Mouse (Mus musculus) heart, postnatal 0 days (tissue): ENCODE measurements around the gene Arhgap8. TPM values are rescaled to one million over a fixed set of nuclear protein-coding genes. Genes with fewer than 3 reads are reported as not detected.

Experiments
- ATAC-seq: fragments of 200-750 bp; cut with Nextera tagmentation; 2 replicates; pipeline ENCODE4 v1.8.0; 2017; ENCODE audit warnings: low read depth, moderate number of reproducible peaks, moderate library complexity; ENCODE audit not compliant: insufficient read depth
- DNase-seq: peaks from one replicate; pipeline ENCODE4 v3.0.0-alpha.2; 2016; ENCODE audit warnings: low spot score
- H3K27ac ChIP-seq: fragments of 300-500 bp; sonication (generic); 2 replicates; pipeline ENCODE4 v1.5.1; 2014; ENCODE audit warnings: low read depth, mild to moderate bottlenecking
- H3K27me3 ChIP-seq: fragments of 300-500 bp; sonication (generic); 2 replicates; pipeline ENCODE4 v1.6.1; 2014; ENCODE audit warnings: low read length, mixed read lengths; ENCODE audit not compliant: control insufficient read depth, insufficient read depth
- H3K36me3 ChIP-seq: fragments of 300-500 bp; sonication (generic); replicated peaks from 2 replicates; pipeline ENCODE4 v1.6.1; 2014; ENCODE audit warnings: low read length, mixed read lengths; ENCODE audit not compliant: control insufficient read depth, insufficient read depth
- H3K4me1 ChIP-seq: fragments of 300-500 bp; sonication (generic); 2 replicates; pipeline ENCODE4 v1.6.1; 2014; ENCODE audit warnings: antibody characterized with exemption; ENCODE audit not compliant: control insufficient read depth, insufficient read depth
- H3K4me2 ChIP-seq: fragments of 300-500 bp; sonication (generic); 2 replicates; pipeline ENCODE4 v1.6.1; 2014; ENCODE audit warnings: low read depth, mild to moderate bottlenecking, low read length, moderate library complexity
- H3K4me3 ChIP-seq: fragments of 300-500 bp; sonication (generic); 2 replicates; pipeline ENCODE4 v1.5.1; 2014; ENCODE audit warnings: low read depth, low read length
- H3K9ac ChIP-seq: fragments of 300-500 bp; sonication (generic); replicated peaks from 2 replicates; pipeline ENCODE4 v1.6.1; 2014; ENCODE audit warnings: low read depth, low read length, mixed read lengths
- H3K9me3 ChIP-seq: fragments of 300-500 bp; sonication (generic); replicated peaks from 2 replicates; pipeline ENCODE4 v1.6.1; 2016; ENCODE audit warnings: low read length; ENCODE audit not compliant: control insufficient read depth
- CTCF ChIP-seq: IDR thresholded peaks from 2 replicates; pipeline ENCODE4 v1.5.1; 2016; ENCODE audit warnings: antibody characterized with exemption, control low read depth, low read depth
- EP300 ChIP-seq: IDR thresholded peaks from 2 replicates; pipeline ENCODE4 v1.6.1; 2016; ENCODE audit warnings: antibody characterized with exemption, low read depth
- WGBS: fragments of 180-500 bp; shearing (Covaris S2); extraction: QIAGEN DNeasy Blood & Tissue Kit; methylation state at CpG from one replicate; pipeline ENCODE4 v1.1.7; 2014; 5-methylcytosine and 5-hydroxymethylcytosine counted together
- polyA plus RNA-seq: library from polyadenylated mRNA; unstranded; fragments of >200 nt; fragmentation: Nextera tagmentation; extraction: Ambion mirVana; gene quantifications from 2 replicates; pipeline ENCODE4 v1.2.1, GENCODE M21; 2015
- total RNA-seq: library from RNA; depleted of rRNA; stranded (reverse); fragments of >200 nt; gene quantifications from 2 replicates; pipeline ENCODE4 v1.2.3, GENCODE M21; 2014; ENCODE audit warnings: low replicate concordance; rRNA removed

The Arhgap8 gene
- total and polyA plus RNA-seq, 2 experiments from 2014 or later, result 1.3 TPM; not detected in 1

DNA sequence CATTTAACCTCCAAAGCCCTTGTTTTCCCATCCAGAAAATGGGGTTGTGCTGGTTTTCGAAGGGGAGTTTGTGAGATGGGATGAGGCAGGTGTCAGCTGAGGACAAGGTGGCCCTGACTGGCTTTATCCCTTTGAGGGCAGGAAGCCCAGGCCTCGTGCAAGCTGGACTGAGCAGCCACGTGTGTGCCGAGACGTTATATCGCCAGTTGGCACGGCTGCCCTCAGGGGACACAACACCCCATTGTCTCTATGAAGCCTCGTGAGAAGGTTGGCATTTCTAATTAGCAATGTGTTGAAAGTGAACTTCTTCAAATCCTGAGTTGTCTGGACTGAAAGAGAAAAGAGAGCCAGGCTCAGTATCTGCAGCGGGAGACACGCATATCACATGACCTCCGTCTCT lies 98.4 kb downstream of the Arhgap8 start:
- no peak for ATAC-seq
- 74% methylated on average over 11 of the region's 11 CpGs for WGBS
- Histone ChIP-seq H3K9me3 (no peaks in the 10 kb centered on the region), H3K4me2 (no peak overlapping the region), H3K9ac (no peak overlapping the region), H3K36me3 (no peaks in the 10 kb centered on the region), H3K27ac (no peak overlapping the region), H3K27me3 (no peaks in the 10 kb centered on the region), H3K4me1 (no peaks in the 10 kb centered on the region), H3K4me3 (no peak overlapping the region)
- DNase-seq, result no peak
- TF ChIP-seq CTCF, result no peak
- no peak for TF ChIP-seq EP300

DNA sequence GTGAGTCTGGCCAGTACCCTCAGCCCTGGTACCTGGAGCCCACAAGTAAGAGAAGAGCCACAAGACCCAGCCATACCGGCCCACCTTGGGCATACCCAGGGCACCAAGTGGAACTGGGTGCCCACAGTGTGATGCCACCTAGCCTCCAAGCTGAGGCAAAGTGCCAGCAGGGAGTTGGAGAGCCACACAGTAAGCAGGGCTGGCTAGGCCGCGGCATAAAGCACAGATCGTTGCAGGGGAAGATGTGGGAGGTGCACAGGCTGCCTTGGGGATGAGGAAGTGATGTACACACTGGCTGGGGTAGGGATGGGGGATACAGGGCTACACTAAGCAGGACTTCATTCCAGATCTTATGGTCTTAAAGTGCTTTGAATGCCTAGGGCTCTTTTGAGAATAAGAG lies 101.0 kb downstream of the Arhgap8 start:
- no peaks in the 10 kb centered on the region for H3K4me1 ChIP-seq
- H3K27me3 ChIP-seq, result no peaks in the 10 kb centered on the region
- TF ChIP-seq CTCF (no peak), EP300 (no peak)
- ATAC-seq (no peak), DNase-seq (no peak)
- H3K9me3 ChIP-seq, result no peaks in the 10 kb centered on the region
- no peak overlapping the region for H3K27ac ChIP-seq
- no peaks in the 10 kb centered on the region for H3K36me3 ChIP-seq
- 84% methylated on average over 4 of the region's 4 CpGs for WGBS
- H3K4me3 ChIP-seq, result no peak overlapping the region
- no peak overlapping the region for H3K9ac ChIP-seq
- no peak overlapping the region for H3K4me2 ChIP-seq

Other genes starting within 250 kb of the Arhgap8 start
- 6.0 and 9.6 TPM in 2 replicates for gene Rtl6, start 162.2 kb upstream of the Arhgap8 start, total RNA-seq
- 5.2 and 5.5 TPM in 2 replicates for gene Rtl6, start 162.2 kb upstream of the Arhgap8 start, polyA plus RNA-seq
- 7.3 and 14.8 TPM in 2 replicates for gene Prr5, start 50.4 kb upstream of the Arhgap8 start, total RNA-seq
- 5.6 and 6.5 TPM in 2 replicates for gene Prr5, start 50.4 kb upstream of the Arhgap8 start, polyA plus RNA-seq
- 0.04 and 0.19 TPM in 2 replicates for gene Phf21b, start 136.0 kb downstream of the Arhgap8 start, total RNA-seq
- 0.05 TPM in 2 replicates for gene Phf21b, start 136.0 kb downstream of the Arhgap8 start, polyA plus RNA-seq
- gene Gm29666, start 200.0 kb downstream of the Arhgap8 start, total RNA-seq, result 0.08 and 0.12 TPM in 2 replicates
- gene Gm29666, start 200.0 kb downstream of the Arhgap8 start, polyA plus RNA-seq, result 0.10 and 0.16 TPM in 2 replicates
- gene Nup50, start 203.4 kb downstream of the Arhgap8 start, total RNA-seq, result 11.8 and 14.6 TPM in 2 replicates
- gene Nup50, start 203.4 kb downstream of the Arhgap8 start, polyA plus RNA-seq, result 10.7 and 11.4 TPM in 2 replicates